Mouse (Mus musculus) hindbrain, embryonic 16.5 days (tissue): ENCODE measurements around the gene Setx. TPM values are rescaled to one million over a fixed set of nuclear protein-coding genes. Genes with fewer than 3 reads are reported as not detected.
A peak's percentile ranks its signal among the peaks of the same experiment; 100 is the strongest.
"Not testable (repeated sequence)": the region's sequence is repeated elsewhere in the genome, so short reads cannot be mapped to it uniquely, and the experiment has no call there.

Experiments used
- ATAC-seq: fragments of 200-750 bp; cut with Nextera tagmentation; 2 replicates; pipeline ENCODE4 v1.8.0; 2017; ENCODE audit warnings: moderate TSS enrichment, moderate library complexity
- H3K27ac ChIP-seq: fragments of 300-500 bp; sonication (generic); 2 replicates; pipeline ENCODE4 v1.5.1; 2014; ENCODE audit warnings: low read depth, mild to moderate bottlenecking, control low read depth, low read length, moderate library complexity
- H3K27me3 ChIP-seq: fragments of 300-500 bp; sonication (generic); replicated peaks from 2 replicates; pipeline ENCODE4 v1.6.1; 2014; ENCODE audit warnings: low read length; ENCODE audit not compliant: control insufficient read depth, insufficient read depth
- H3K36me3 ChIP-seq: fragments of 300-500 bp; sonication (generic); 2 replicates; pipeline ENCODE4 v1.6.1; 2014; ENCODE audit warnings: mild to moderate bottlenecking, low read length, moderate library complexity, mixed read lengths; ENCODE audit not compliant: control insufficient read depth, insufficient read depth
- H3K4me1 ChIP-seq: fragments of 300-500 bp; sonication (generic); 2 replicates; pipeline ENCODE4 v1.6.1; 2014; ENCODE audit warnings: low read depth, low read length; ENCODE audit not compliant: control insufficient read depth, insufficient read depth
- H3K4me2 ChIP-seq: fragments of 300-500 bp; sonication (generic); 2 replicates; pipeline ENCODE4 v1.6.1; 2014; ENCODE audit warnings: mild to moderate bottlenecking, low read length, control low read depth, moderate library complexity
- H3K4me3 ChIP-seq: fragments of 300-500 bp; sonication (generic); 2 replicates; pipeline ENCODE4 v1.5.1; 2014; ENCODE audit warnings: mild to moderate bottlenecking, low read length, control low read depth, moderate library complexity
- H3K9ac ChIP-seq: fragments of 300-500 bp; sonication (generic); 2 replicates; pipeline ENCODE4 v1.6.1; 2014; ENCODE audit warnings: low read depth, mild to moderate bottlenecking, control low read depth, low read length, moderate library complexity
- H3K9me3 ChIP-seq: fragments of 300-500 bp; sonication (generic); 2 replicates; pipeline ENCODE4 v1.6.1; 2014; ENCODE audit warnings: mild to moderate bottlenecking, low read length, moderate library complexity; ENCODE audit not compliant: control insufficient read depth
- WGBS: fragments of 180-500 bp; shearing (Covaris S2); extraction: QIAGEN DNeasy Blood & Tissue Kit; methylation state at CpG from one replicate; pipeline ENCODE4 v1.1.7; 2014; 5-methylcytosine and 5-hydroxymethylcytosine counted together
- polyA plus RNA-seq: library from polyadenylated mRNA; unstranded; fragments of >200 nt; fragmentation: Nextera tagmentation; extraction: Ambion mirVana; gene quantifications from 2 replicates; pipeline ENCODE4 v1.2.1, GENCODE M21; 2015

Gene Setx
- polyA plus RNA-seq, 1 experiment from 2014 or later = 10.2 TPM

DNA sequence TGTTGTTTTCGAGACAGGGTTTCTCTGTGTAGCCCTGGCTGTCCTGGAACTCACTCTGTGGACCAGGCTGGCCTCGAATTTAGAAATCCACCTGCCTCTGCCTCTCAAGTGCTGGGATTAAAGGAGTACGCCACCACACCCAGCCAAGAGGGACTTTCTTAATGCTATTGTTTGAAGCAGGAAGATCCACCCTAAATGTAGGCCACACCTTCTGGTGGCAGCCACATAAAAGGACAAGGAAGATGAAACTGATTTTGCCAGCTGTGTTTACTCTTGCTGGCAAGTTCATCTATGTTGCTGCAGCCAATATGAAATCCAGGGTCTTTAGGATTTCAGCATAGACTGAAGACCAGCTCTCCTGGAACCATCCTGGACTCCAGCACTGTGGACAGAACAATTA, 26.5 kb upstream of the Setx start:
- Histone ChIP-seq H3K9ac (no peak overlapping the region), H3K4me2 (no peak overlapping the region), H3K9me3 (no peaks in the 10 kb centered on the region), H3K27ac (no peak overlapping the region), H3K27me3 (no peaks in the 10 kb centered on the region), H3K36me3 (no peaks in the 10 kb centered on the region), H3K4me1 (no peaks in the 10 kb centered on the region), H3K4me3 (no peak overlapping the region)
- 85% methylated on average over 3 of the region's 3 CpGs for WGBS
- ATAC-seq = no peak

DNA sequence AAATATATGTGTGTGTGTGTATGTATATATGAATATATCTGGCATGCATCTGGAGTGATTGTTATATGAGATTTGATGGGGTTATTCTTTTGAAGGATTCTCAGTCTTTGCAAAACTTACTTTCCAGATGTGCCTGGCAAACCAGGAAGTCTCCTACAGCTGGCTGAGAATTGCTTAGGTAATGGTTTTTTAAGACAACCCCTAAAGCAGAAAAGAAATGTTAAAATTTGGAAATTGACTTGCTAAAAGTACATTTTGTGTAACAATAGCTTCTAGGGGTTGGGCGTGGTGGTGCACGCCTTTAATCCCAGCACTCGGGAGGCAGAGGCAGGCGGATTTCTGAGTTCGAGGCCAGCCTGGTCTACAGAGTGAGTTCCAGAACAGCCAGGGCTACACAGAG, 26.0 kb upstream of the Setx start:
- H3K27ac ChIP-seq, H3K4me2 ChIP-seq, H3K4me3 ChIP-seq, H3K4me1 ChIP-seq, H3K9ac ChIP-seq, ATAC-seq, H3K27me3 ChIP-seq, H3K9me3 ChIP-seq, H3K36me3 ChIP-seq: not testable (repeated sequence)
- WGBS = 97% methylated on average over 5 of the region's 5 CpGs

DNA sequence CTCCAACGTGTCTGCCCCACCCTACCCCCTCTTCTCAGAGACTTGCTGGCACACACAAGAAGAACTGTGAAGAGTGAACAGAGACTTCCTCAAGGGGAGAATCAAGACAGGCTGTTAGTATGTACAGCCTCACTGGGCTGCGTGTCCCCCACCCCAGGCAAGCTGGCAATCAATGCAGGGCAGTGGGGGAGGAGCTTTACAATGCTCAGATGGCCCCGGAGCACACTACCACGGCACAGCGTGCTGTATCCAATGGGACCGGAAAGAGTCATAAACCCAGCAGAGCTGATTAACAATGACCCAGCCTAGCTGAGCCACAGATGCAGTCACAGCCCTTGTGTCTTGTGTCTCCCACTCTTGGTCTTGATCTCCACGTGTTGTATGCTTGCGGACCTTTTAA, 25.2 kb upstream of the Setx start:
- ATAC-seq = no peak
- H3K9ac ChIP-seq = no peak overlapping the region
- no peak overlapping the region for H3K4me3 ChIP-seq
- H3K4me2 ChIP-seq = no peak overlapping the region
- no peaks in the 10 kb centered on the region for H3K27me3 ChIP-seq
- H3K4me1 ChIP-seq = no peaks in the 10 kb centered on the region
- no peak overlapping the region for H3K27ac ChIP-seq
- H3K9me3 ChIP-seq = no peaks in the 10 kb centered on the region
- H3K36me3 ChIP-seq = no peaks in the 10 kb centered on the region
- 63% methylated on average over 8 of the region's 8 CpGs for WGBS

DNA sequence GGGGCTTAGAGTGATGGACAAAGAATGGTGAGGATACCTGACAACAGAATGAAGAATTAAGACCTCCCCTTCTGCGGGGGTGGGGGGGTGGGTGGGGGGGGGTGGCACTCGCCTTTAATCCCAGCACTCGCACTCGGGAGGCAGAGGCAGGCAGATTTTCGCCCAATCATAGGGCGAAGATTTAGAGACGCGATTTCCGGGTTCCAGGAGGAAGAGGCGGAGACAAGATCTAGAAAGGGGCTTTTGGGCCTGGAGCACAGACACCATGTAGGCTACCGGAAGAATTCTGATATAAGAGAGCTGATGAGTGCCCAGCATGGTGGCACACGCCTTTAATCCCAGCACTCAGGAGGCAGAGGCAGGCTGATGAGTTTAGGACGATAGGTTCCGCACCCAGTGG, 24.3 kb upstream of the Setx start:
- WGBS = 91% methylated on average over 14 of the region's 14 CpGs

DNA sequence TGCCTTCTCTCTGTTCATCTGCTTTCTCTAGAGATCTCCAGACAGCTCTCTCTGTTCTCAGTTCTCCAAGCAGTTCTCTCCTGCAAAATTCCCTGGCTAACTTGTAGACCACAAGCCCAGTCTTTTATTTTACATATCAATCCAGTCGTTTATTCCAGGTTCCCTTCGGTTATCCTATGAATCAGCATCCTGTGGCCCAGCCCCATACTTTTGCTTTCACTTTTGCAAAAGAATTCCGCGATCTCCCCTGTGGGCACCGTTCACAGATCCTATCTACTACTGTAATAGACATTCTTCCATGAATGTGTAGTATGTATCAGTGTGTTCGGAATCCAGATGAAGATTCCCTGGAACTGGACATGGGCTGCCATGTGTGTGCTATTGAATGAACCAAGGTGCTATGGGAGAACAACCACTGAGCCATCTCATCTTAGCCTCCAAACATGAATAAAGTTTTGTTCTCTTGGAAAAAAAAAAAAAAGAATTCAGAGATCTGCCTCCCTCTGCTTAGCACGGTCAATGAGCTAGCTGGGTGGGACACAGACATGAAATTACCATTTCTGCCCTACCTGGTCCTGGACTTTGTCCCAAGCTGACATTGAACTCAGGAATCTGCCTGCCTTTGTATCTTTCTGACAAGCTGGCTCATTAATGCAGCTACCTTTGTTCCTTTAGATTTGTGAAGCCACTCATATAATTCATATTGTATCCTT, 23.0 kb upstream of the Setx start:
- H3K9ac ChIP-seq = no peak overlapping the region
- H3K36me3 ChIP-seq = no peaks in the 10 kb centered on the region
- no peaks in the 10 kb centered on the region for H3K27me3 ChIP-seq
- no peaks in the 10 kb centered on the region for H3K4me1 ChIP-seq
- no peaks in the 10 kb centered on the region for H3K9me3 ChIP-seq
- H3K4me2 ChIP-seq = no peak overlapping the region
- H3K4me3 ChIP-seq = no peak overlapping the region
- no peak overlapping the region for H3K27ac ChIP-seq
- WGBS = 75% methylated on average over 7 of the region's 7 CpGs
- ATAC-seq = no peak

More for the DNA sequence above, 24.3 kb upstream of the Setx start:
- H3K9me3 ChIP-seq = no peaks in the 10 kb centered on the region
- H3K27ac ChIP-seq = no peak overlapping the region
- no peaks in the 10 kb centered on the region for H3K4me1 ChIP-seq
- H3K9ac ChIP-seq = no peak overlapping the region
- H3K4me3 ChIP-seq = no peak overlapping the region
- no peaks in the 10 kb centered on the region for H3K27me3 ChIP-seq
- no peak for ATAC-seq
- H3K36me3 ChIP-seq = no peaks in the 10 kb centered on the region
- no peak overlapping the region for H3K4me2 ChIP-seq

DNA sequence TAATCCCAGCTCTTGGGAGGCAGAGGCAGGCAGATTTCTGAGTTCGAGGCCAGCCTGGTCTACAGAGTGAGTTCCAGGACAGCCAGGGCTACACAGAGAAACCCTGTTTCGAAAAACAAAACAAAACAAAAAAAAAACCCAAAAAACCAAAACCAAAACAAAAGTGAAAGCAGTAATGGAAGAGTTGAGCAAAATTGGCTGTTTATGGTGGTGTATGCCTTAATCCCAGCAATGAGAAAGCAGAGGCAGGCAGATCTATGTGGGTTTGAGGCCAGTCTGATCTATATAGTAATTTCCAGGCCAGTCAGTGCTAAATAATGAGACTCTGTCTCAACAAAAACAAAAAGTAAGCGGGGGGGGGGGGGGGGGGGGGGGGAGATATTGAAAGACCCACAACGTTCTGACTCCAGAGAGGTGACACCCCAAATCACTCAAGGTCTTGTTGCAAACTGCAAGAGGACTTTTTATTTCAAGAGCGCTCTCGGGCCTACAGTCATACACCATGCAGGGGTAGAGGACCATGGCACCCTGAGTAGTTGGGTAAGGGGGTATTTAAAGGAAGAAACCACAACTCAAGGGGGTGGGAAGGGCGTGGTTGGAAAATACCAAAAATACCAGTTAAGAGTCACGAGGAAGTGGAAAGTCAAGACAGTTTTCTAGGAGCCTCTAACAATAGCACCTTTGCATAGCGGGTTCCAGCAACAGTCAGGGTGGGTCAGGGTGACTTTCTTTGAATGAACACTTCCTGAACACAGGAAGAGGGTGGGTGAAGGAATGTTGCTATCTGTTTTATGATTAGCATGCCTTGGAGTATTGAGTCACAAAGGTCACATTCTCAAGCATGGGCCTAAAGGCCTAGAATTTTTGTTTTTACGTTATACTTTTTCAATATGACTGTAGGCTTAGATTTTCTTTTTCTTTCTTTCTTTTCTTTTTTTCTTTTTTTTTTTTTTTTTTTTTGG, 21.3 kb upstream of the Setx start:
- not testable (repeated sequence) for H3K9me3 ChIP-seq, H3K4me2 ChIP-seq, H3K36me3 ChIP-seq, ATAC-seq, H3K27me3 ChIP-seq, H3K9ac ChIP-seq, H3K27ac ChIP-seq, H3K4me1 ChIP-seq, H3K4me3 ChIP-seq
- 89% methylated on average over 9 of the region's 10 CpGs for WGBS

DNA sequence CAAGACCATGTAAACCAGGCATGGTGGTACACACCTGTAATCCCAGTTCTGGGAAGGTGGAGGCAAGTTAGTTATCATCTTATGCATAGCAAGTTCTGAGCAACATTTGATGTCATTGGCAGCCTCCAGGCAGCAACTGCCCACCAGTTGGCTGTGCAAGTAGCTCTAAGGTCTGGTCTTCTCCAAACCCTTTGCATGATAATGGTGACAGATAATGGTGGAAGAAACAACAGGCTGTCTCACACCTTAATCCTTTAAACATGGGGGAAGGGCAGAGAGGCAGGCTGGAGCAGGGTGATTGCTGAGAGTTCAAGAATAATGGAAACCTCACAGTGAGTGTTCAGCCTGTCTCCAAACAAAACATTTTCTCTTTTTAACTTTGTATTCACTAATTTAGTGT, 3.0 kb upstream of the Setx start:
- H3K9ac ChIP-seq = no peak overlapping the region
- ATAC-seq = no peak

DNA sequence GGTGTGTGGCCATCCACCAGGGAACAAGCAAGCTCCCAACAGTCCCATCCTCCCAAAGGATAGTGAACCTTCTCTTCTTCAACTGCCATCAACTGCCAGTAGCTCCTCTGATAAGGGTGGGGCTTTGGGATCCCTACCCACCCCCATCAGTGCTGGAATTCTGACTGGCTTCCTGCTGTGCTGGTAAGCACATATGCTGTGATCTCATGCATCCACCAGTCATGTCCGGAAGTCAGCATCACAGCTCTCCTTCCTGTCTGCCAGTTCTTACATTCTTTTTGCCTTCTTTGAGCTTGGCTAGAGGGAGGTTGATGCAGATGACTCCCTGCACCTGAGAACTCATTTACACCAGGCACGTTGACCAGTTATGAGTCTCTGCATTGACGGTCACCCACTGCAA, 1.5 kb upstream of the Setx start:
- Histone ChIP-seq H3K9ac (no peak overlapping the region), H3K27me3 (no peaks in the 10 kb centered on the region), H3K27ac (no peak overlapping the region), H3K9me3 (no peaks in the 10 kb centered on the region), H3K4me3 (no peak overlapping the region), H3K36me3 (no peaks in the 10 kb centered on the region), H3K4me1 (peaks cover 11% of the 10 kb centered on the region), H3K4me2 (no peak overlapping the region)
- no peak for ATAC-seq
- WGBS = 82% methylated on average over 3 of the region's 3 CpGs

More for the DNA sequence above, 3.0 kb upstream of the Setx start:
- Histone ChIP-seq H3K4me3 (no peak overlapping the region), H3K4me1 (peaks cover under 1% of the 10 kb centered on the region), H3K4me2 (no peak overlapping the region), H3K9me3 (no peaks in the 10 kb centered on the region), H3K36me3 (no peaks in the 10 kb centered on the region), H3K27me3 (no peaks in the 10 kb centered on the region), H3K27ac (no peak overlapping the region)

DNA sequence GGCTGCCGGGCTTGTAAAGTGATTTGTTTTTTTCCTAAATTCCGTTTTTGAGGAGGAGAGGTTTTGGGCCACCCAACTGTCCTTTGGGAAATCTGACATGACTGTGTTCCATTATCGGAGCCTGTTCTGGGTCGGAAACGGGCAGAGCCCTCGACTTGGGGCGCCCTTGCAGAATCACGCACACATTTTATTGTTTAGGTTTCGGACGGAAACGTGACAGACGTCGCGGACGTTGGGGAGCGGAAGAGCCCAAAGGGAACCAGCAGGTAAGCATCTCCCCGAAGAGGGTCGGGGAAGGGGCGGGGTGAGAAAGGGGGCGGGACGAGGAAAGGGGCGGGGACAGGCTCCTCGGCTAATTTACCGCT, 572 bp downstream of the Setx start:
- H3K4me1 ChIP-seq = peaks cover 11% of the 10 kb centered on the region
- H3K9ac ChIP-seq = peak overlapping the region; percentile 93
- WGBS = 0% methylated on average over 23 of the region's 24 CpGs
- H3K4me2 ChIP-seq = peak overlapping the region; percentile 81
- peak overlapping the region; percentile 88 for H3K4me3 ChIP-seq
- ATAC-seq = no peak
- no peaks in the 10 kb centered on the region for H3K27me3 ChIP-seq
- H3K36me3 ChIP-seq = peaks cover 9% of the 10 kb centered on the region
- H3K9me3 ChIP-seq = no peaks in the 10 kb centered on the region
- H3K27ac ChIP-seq = peak overlapping the region; percentile 93
